Mouse (Mus musculus) G1E (cell line): Measurements from ENCODE around the gene Hoxa7. TPM values are rescaled to one million over a fixed set of nuclear protein-coding genes. Genes with fewer than 3 reads are reported as not detected.

Experiments used
- ATAC-seq: 2 replicates; pipeline ENCODE4 v1.8.0; 2016; ENCODE audit warnings: mild to moderate bottlenecking; ENCODE audit not compliant: insufficient number of reproducible peaks, poor library complexity, low FRiP score, severe bottlenecking; ENCODE audit errors: extremely low read depth
- DNase-seq: peaks from one replicate; pipeline ENCODE4 v3.0.0; 2012; ENCODE audit warnings: low spot score
- H3K27me3 ChIP-seq: 2 replicates; pipeline ENCODE4 v1.6.1; 2012; ENCODE audit warnings: mild to moderate bottlenecking, low read length, inconsistent platforms; ENCODE audit not compliant: insufficient read depth
- H3K36me3 ChIP-seq: replicated peaks from 2 replicates; pipeline ENCODE3; 2012; ENCODE audit warnings: mild to moderate bottlenecking, inconsistent platforms
- H3K4me1 ChIP-seq: 2 replicates; pipeline ENCODE4 v1.6.1; 2012; ENCODE audit warnings: low read depth, low read length, inconsistent platforms, mixed read lengths; ENCODE audit not compliant: insufficient read depth
- H3K4me3 ChIP-seq: 2 replicates; pipeline ENCODE4 v1.5.1; 2012; ENCODE audit warnings: low read depth, mild to moderate bottlenecking, inconsistent platforms, low read length, moderate library complexity, mixed read lengths
- H3K9me3 ChIP-seq: replicated peaks from 2 replicates; pipeline ENCODE4 v1.6.1; 2012; ENCODE audit warnings: inconsistent platforms
- CTCF ChIP-seq: IDR thresholded peaks from 2 replicates; pipeline ENCODE4 v1.5.1; 2012; ENCODE audit warnings: low read depth, low read length, inconsistent platforms, mixed read lengths
- GATA1 ChIP-seq: IDR thresholded peaks from 2 replicates; pipeline ENCODE4 v1.6.1; 2012; ENCODE audit warnings: borderline replicate concordance, low read length, inconsistent platforms, mixed read lengths
- GATA2 ChIP-seq: IDR thresholded peaks from 2 replicates; pipeline ENCODE4 v1.6.1; 2012; ENCODE audit warnings: low read depth, low read length, inconsistent platforms, borderline replicate concordance
- POLR2AphosphoS5 ChIP-seq: IDR thresholded peaks from 2 replicates; pipeline ENCODE4 v1.6.1; 2012; ENCODE audit warnings: low read depth, low read length, inconsistent platforms; ENCODE audit not compliant: insufficient replicate concordance
- TAL1 ChIP-seq: conservative IDR thresholded peaks from 2 replicates; pipeline ENCODE4 v1.6.1; 2012; ENCODE audit warnings: low read depth, low read length, inconsistent platforms, mixed read lengths
- polyA plus RNA-seq: library from polyadenylated mRNA; stranded (reverse); fragments of >175 nt; gene quantifications from 2 replicates; pipeline ENCODE4 v1.2.3, GENCODE M21; 2012
- total RNA-seq, 2 experiments: library from RNA; stranded (forward) in 1 of 2; stranded (reverse) in 1 of 2; fragments of 200-1000 nt in 1 of 2; fragments of >200 nt in 1 of 2; fragmentation: Nextera tagmentation in 1 of 2; gene quantifications; 2 replicates each; pipeline ENCODE4 v1.2.3; 2014 to 2017

The Hoxa7 gene
- total and polyA plus RNA-seq, 3 experiments, result 0.11 to 0.66 TPM; not detected in 1

DNA sequence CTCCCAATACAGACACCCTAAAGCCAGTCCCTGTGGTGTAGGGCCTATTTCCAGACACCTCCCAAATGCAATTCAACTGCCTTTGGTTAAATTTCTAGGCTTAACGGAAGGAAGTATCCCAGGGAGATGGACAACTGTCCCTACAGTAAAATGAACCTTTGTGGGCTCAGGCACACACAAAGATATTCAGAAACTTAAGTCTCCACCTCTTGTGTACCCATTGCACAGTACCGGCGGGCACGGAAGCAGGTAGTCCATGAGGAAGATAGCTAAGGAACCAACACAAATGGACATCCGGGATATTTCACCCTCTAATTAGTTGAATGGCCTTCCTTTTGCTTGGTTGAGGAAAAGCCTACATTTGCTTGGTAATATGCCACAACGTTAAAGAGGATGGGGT lies 45.3 kb downstream of the Hoxa7 start:
- peaks cover 48% of the 10 kb centered on the region for H3K27me3 ChIP-seq

GRCm38 (mm10) chr6:52175864-52176263 lies 45.8 kb downstream of the Hoxa7 start:
- peaks cover 53% of the 10 kb centered on the region for H3K27me3 ChIP-seq
- TF ChIP-seq GATA2 (no peak), GATA1 (no peak), CTCF (no peak), POLR2AphosphoS5 (no peak), TAL1 (no peak)
- no peaks in the 10 kb centered on the region for H3K9me3 ChIP-seq
- DNase-seq, result no peak
- no peak for ATAC-seq
- no peaks in the 10 kb centered on the region for H3K36me3 ChIP-seq
- H3K4me1 ChIP-seq, result no peaks in the 10 kb centered on the region
- no peak overlapping the region for H3K4me3 ChIP-seq

More for the DNA sequence above, 45.3 kb downstream of the Hoxa7 start:
- no peaks in the 10 kb centered on the region for H3K9me3 ChIP-seq
- ATAC-seq (no peak), DNase-seq (no peak)
- TF ChIP-seq POLR2AphosphoS5, result no peak
- TF ChIP-seq TAL1, result no peak
- TF ChIP-seq GATA2, result no peak
- no peak for TF ChIP-seq CTCF
- TF ChIP-seq GATA1, result no peak
- H3K4me3 ChIP-seq, result no peak overlapping the region
- no peaks in the 10 kb centered on the region for H3K4me1 ChIP-seq
- no peaks in the 10 kb centered on the region for H3K36me3 ChIP-seq

DNA sequence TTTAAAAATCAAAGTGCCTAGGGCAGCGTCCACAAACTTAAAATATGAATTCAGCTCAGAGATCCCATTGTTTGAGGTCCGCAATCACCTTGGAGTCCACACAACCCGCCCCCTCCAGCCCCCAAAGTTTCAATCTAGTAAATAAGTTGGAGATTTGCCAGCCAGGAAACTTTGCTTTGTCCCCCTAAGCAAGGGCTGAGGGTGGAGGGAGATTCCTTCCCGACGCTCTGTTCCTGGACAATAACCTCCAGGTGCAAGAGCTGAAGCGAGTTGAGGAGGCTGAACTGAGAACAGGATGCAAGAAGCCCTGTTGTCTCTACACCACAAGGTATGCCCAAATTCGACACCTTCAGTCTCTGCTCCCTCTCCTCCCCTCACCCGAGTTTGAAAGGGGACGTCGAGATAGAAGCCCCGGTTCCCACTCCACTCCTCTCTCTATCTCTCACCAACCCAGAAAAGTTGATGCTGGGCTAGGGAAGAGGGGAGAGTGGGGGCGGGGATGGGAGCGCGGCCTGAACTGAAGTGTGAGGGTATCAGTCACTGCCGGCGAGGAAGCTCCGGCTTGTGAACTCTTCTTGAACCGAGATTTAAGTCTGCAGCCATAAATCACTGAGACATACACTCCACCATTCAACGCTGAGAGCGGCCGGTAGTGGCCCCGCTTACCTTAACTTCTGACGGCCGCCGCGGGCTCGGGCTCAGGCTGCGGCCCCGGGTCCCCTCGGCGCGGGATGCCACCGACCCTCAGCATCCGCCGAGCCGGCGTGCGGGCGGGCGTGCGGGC lies 46.5 kb downstream of the Hoxa7 start:
- Histone ChIP-seq H3K9me3 (no peaks in the 10 kb centered on the region), H3K36me3 (no peaks in the 10 kb centered on the region), H3K4me1 (no peaks in the 10 kb centered on the region), H3K4me3 (no peak overlapping the region), H3K27me3 (peaks cover 60% of the 10 kb centered on the region)
- DNase-seq (no peak), ATAC-seq (no peak)
- no peak for TF ChIP-seq CTCF
- TF ChIP-seq GATA1, result no peak
- no peak for TF ChIP-seq GATA2
- no peak for TF ChIP-seq POLR2AphosphoS5
- no peak for TF ChIP-seq TAL1

DNA sequence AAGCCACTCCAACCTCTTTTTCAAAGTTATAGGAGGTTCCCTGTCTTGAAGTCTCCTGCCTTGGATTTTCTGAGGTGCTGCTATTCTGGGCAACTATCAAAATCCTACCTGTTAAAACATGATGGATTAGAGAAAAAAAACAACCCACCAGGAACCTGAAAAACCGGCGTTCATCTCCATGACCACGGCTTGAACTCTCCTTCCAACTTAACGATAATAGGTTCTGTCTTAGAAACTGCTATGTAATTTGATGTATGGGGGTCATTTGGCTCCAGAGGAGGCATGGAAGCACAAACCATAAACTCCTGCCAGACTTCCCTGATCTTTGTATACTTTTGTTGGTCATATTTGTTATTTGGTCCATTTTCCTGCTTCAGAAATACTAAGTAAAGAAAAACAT lies 48.0 kb downstream of the Hoxa7 start:
- no peak for DNase-seq
- ATAC-seq, result no peak
- peaks cover 59% of the 10 kb centered on the region for H3K27me3 ChIP-seq
- H3K4me1 ChIP-seq, result no peaks in the 10 kb centered on the region
- no peak overlapping the region for H3K4me3 ChIP-seq
- no peaks in the 10 kb centered on the region for H3K9me3 ChIP-seq
- no peak for TF ChIP-seq TAL1
- no peak for TF ChIP-seq CTCF
- no peak for TF ChIP-seq GATA1
- no peak for TF ChIP-seq POLR2AphosphoS5
- no peak for TF ChIP-seq GATA2
- H3K36me3 ChIP-seq, result no peaks in the 10 kb centered on the region

GRCm38 (mm10) chr6:52172501-52172900 lies 49.2 kb downstream of the Hoxa7 start:
- H3K4me3 ChIP-seq, result no peak overlapping the region
- ATAC-seq (no peak), DNase-seq (no peak)
- no peaks in the 10 kb centered on the region for H3K36me3 ChIP-seq
- no peaks in the 10 kb centered on the region for H3K9me3 ChIP-seq
- H3K4me1 ChIP-seq, result no peaks in the 10 kb centered on the region
- TF ChIP-seq GATA2, result no peak
- no peak for TF ChIP-seq GATA1
- TF ChIP-seq POLR2AphosphoS5, result no peak
- no peak for TF ChIP-seq CTCF
- TF ChIP-seq TAL1, result no peak
- peaks cover 59% of the 10 kb centered on the region for H3K27me3 ChIP-seq

DNA sequence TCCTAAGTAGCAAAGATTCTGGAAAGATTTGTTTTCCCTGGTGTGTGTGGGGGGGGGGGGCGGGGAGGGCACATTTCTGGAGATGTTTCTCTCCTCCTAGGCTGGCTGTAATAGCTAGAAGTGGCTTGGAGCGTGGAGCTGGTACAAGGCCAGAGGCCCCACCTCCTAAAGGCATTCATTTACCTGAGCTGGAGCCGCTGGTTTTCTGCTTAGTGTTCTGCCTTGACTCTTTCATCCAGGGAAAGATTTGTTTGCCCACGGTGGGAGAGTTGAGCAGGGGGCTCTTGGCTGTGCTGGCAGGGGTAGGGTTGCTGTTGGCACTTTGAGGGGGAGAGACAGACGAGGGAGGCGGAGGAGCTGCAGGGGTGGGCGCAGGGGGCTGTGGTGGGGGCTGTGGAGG lies 49.7 kb downstream of the Hoxa7 start:
- H3K27me3 ChIP-seq, result peaks cover 58% of the 10 kb centered on the region
- no peaks in the 10 kb centered on the region for H3K9me3 ChIP-seq
- no peaks in the 10 kb centered on the region for H3K4me1 ChIP-seq
- TF ChIP-seq TAL1 (no peak), CTCF (no peak), POLR2AphosphoS5 (no peak)
- H3K36me3 ChIP-seq, result no peaks in the 10 kb centered on the region
- no peak for ATAC-seq
- no peak for DNase-seq
- H3K4me3 ChIP-seq, result no peak overlapping the region

DNA sequence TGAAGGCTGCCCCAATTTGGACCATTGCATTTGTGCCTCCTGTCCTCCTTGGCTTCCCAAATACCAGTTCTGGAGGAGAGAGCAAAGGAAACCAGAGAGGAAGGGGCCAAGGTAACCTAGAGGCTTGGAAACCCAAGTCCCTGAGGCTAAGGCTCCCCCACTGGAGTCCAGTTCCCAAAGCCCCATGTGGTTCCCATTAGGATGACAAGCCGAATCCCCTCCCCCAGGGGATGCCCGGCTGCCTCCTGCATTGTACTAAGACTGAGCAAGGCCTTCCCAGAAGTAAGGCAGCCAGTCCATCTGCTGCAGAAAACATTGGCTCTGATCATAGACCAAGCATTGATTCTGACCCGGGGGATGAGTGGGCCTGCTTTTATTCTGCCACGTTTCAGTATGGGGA lies 50.3 kb downstream of the Hoxa7 start:
- Histone ChIP-seq H3K27me3 (peaks cover 59% of the 10 kb centered on the region), H3K4me1 (no peaks in the 10 kb centered on the region), H3K36me3 (no peaks in the 10 kb centered on the region), H3K4me3 (no peak overlapping the region), H3K9me3 (no peaks in the 10 kb centered on the region)
- TF ChIP-seq CTCF (no peak), GATA1 (no peak), TAL1 (no peak), POLR2AphosphoS5 (no peak), GATA2 (no peak)
- DNase-seq (no peak), ATAC-seq (no peak)
